Mouse (Mus musculus): ENCODE results near the gene Trim47. TPM values are rescaled to one million over a fixed set of nuclear protein-coding genes. Genes with fewer than 3 reads are reported as not detected.
A peak's percentile ranks its signal among the peaks of the same experiment; 100 is the strongest.

The Trim47 gene
- polyA plus RNA-seq, 2 experiments: 25.1 to 25.5 TPM

GRCm38 (mm10) chr11:116110131-116110530 lies 16.9 kb downstream of the Trim47 start:
- peak overlapping the region; percentile 46 for H3K27ac ChIP-seq (replicated peaks; ENCODE audit: low read depth, low read length)
- peaks cover 28% of the 10 kb centered on the region for H3K4me1 ChIP-seq (ENCODE audit: control insufficient read depth, insufficient read depth, low read length)
- no peaks in the 10 kb centered on the region for H3K36me3 ChIP-seq (ENCODE audit: control insufficient read depth, insufficient read depth, low read length)
- no peak for DNase-seq (ENCODE audit: low spot score)
- ATAC-seq (ENCODE audit: low FRiP score, low read depth): peak; percentile 51; the same call in 1 of the 2 replicates
- under 1% methylated on average over 21 of the region's 35 CpGs for WGBS
- H3K27me3 ChIP-seq (ENCODE audit: control insufficient read depth, insufficient read depth, low read length): peaks cover 48% of the 10 kb centered on the region
- peak overlapping the region; percentile 52 for H3K4me3 ChIP-seq (replicated peaks; ENCODE audit: low read length)
- no peaks in the 10 kb centered on the region for H3K9me3 ChIP-seq (ENCODE audit: control insufficient read depth, low read length)
- H3K4me2 ChIP-seq (replicated peaks; ENCODE audit: low read depth, low read length, severe bottlenecking): peak overlapping the region; percentile 69
- peak overlapping the region; percentile 61 for H3K9ac ChIP-seq (ENCODE audit: low read depth, low read length, severe bottlenecking)
- TF ChIP-seq POLR2A (IDR thresholded peaks at IDR 0.05; ENCODE audit: borderline replicate concordance, extremely low read depth, insufficient read depth, insufficient read length): no peak

DNA sequence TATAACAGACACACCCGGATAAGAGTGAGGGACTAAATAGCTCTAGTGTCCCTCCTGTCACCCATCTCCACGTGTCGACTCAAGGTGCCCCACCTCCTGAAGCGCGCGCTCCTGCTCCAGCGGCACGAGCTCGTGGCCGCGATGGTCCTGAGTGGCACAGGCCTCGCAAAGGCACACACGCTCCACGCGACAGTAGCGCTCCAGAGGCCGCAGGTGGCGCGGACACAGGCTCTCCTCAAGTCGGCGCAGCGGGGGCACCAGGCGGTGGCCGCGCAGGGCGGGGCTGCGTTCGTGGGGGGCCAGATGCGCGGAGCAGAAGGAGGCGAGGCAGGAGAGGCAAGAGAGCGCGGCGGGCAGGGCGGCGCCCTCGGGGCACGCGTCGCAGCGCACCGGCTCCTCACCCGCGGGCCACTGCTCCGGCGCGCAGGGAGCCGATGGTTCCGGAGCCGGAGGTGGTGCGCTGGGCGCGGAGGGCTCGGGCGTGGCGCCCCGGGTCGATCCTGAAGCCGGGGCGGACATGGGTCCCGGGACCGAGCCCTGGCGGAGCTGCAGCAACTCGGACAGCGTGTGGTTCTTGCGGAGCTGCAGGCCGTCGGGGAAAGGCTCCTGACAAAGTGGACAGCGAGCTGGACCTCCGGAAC lies 17.4 kb downstream of the Trim47 start:
- 3% methylated on average over 65 of the region's 70 CpGs for WGBS
- DNase-seq (ENCODE audit: low spot score) (no peak), ATAC-seq (ENCODE audit: low FRiP score, low read depth) (no peak)
- peak overlapping the region; percentile 46 for H3K27ac ChIP-seq (replicated peaks; ENCODE audit: low read depth, low read length)
- no peaks in the 10 kb centered on the region for H3K9me3 ChIP-seq (ENCODE audit: control insufficient read depth, low read length)
- peaks cover 48% of the 10 kb centered on the region for H3K27me3 ChIP-seq (ENCODE audit: control insufficient read depth, insufficient read depth, low read length)
- peak overlapping the region; percentile 69 for H3K4me2 ChIP-seq (replicated peaks; ENCODE audit: low read depth, low read length, severe bottlenecking)
- H3K9ac ChIP-seq (ENCODE audit: low read depth, low read length, severe bottlenecking): peak overlapping the region; percentile 61
- H3K4me1 ChIP-seq (ENCODE audit: control insufficient read depth, insufficient read depth, low read length): peaks cover 29% of the 10 kb centered on the region
- H3K36me3 ChIP-seq (ENCODE audit: control insufficient read depth, insufficient read depth, low read length): no peaks in the 10 kb centered on the region
- peak overlapping the region; percentile 52 for H3K4me3 ChIP-seq (replicated peaks; ENCODE audit: low read length)
- no peak for TF ChIP-seq POLR2A (IDR thresholded peaks at IDR 0.05; ENCODE audit: borderline replicate concordance, extremely low read depth, insufficient read depth, insufficient read length)

GRCm38 (mm10) chr11:116108464-116109137 lies 18.4 kb downstream of the Trim47 start:
- Histone ChIP-seq H3K4me3 (replicated peaks; ENCODE audit: low read length) (peak overlapping the region; percentile 52), H3K9me3 (ENCODE audit: control insufficient read depth, low read length) (no peaks in the 10 kb centered on the region), H3K27me3 (ENCODE audit: control insufficient read depth, insufficient read depth, low read length) (peaks cover 48% of the 10 kb centered on the region), H3K9ac (ENCODE audit: low read depth, low read length, severe bottlenecking) (peak overlapping the region; percentile 61), H3K27ac (replicated peaks; ENCODE audit: low read depth, low read length) (peak overlapping the region; percentile 15; the same call in 1 of the 2 replicates), H3K4me2 (replicated peaks; ENCODE audit: low read depth, low read length, severe bottlenecking) (peak overlapping the region; percentile 69), H3K36me3 (ENCODE audit: control insufficient read depth, insufficient read depth, low read length) (no peaks in the 10 kb centered on the region), H3K4me1 (ENCODE audit: control insufficient read depth, insufficient read depth, low read length) (peaks cover 39% of the 10 kb centered on the region)
- TF ChIP-seq POLR2A (IDR thresholded peaks at IDR 0.05; ENCODE audit: borderline replicate concordance, extremely low read depth, insufficient read depth, insufficient read length): no peak
- ATAC-seq (ENCODE audit: low FRiP score, low read depth) (no peak), DNase-seq (ENCODE audit: low spot score) (peak; percentile 39)
- WGBS: 10% methylated on average over 23 of the region's 23 CpGs

- WGBS: 13% methylated on average over 17 of the region's 19 CpGs
- ATAC-seq (ENCODE audit: low FRiP score, low read depth) (no peak), DNase-seq (ENCODE audit: low spot score) (no peak)
- Histone ChIP-seq H3K4me3 (replicated peaks; ENCODE audit: low read length) (peak overlapping the region; percentile 52), H3K9me3 (ENCODE audit: control insufficient read depth, low read length) (no peaks in the 10 kb centered on the region), H3K9ac (ENCODE audit: low read depth, low read length, severe bottlenecking) (peak overlapping the region; percentile 40; the same call in 1 of the 2 replicates), H3K4me1 (ENCODE audit: control insufficient read depth, insufficient read depth, low read length) (peaks cover 43% of the 10 kb centered on the region), H3K27ac (replicated peaks; ENCODE audit: low read depth, low read length) (no peak overlapping the region), H3K36me3 (ENCODE audit: control insufficient read depth, insufficient read depth, low read length) (no peaks in the 10 kb centered on the region), H3K27me3 (ENCODE audit: control insufficient read depth, insufficient read depth, low read length) (peaks cover 48% of the 10 kb centered on the region), H3K4me2 (replicated peaks; ENCODE audit: low read depth, low read length, severe bottlenecking) (peak overlapping the region; percentile 69)
- no peak for TF ChIP-seq POLR2A (IDR thresholded peaks at IDR 0.05; ENCODE audit: borderline replicate concordance, extremely low read depth, insufficient read depth, insufficient read length)
Measured at GRCm38 (mm10) chr11:116107777-116108285, 19.2 kb downstream of the Trim47 start.

- no peaks in the 10 kb centered on the region for H3K9me3 ChIP-seq (ENCODE audit: control insufficient read depth, low read length)
- no peak for DNase-seq (ENCODE audit: low spot score)
- peak overlapping the region; percentile 69 for H3K4me2 ChIP-seq (replicated peaks; ENCODE audit: low read depth, low read length, severe bottlenecking)
- H3K27me3 ChIP-seq (ENCODE audit: control insufficient read depth, insufficient read depth, low read length): peaks cover 48% of the 10 kb centered on the region
- peak overlapping the region; percentile 52 for H3K4me3 ChIP-seq (replicated peaks; ENCODE audit: low read length)
- 25% methylated on average over 13 of the region's 14 CpGs for WGBS
- H3K4me1 ChIP-seq (ENCODE audit: control insufficient read depth, insufficient read depth, low read length): peaks cover 47% of the 10 kb centered on the region
- ATAC-seq (ENCODE audit: low FRiP score, low read depth): no peak
- H3K36me3 ChIP-seq (ENCODE audit: control insufficient read depth, insufficient read depth, low read length): no peaks in the 10 kb centered on the region
- no peak for TF ChIP-seq POLR2A (IDR thresholded peaks at IDR 0.05; ENCODE audit: borderline replicate concordance, extremely low read depth, insufficient read depth, insufficient read length)
- H3K27ac ChIP-seq (replicated peaks; ENCODE audit: low read depth, low read length): no peak overlapping the region
- H3K9ac ChIP-seq (ENCODE audit: low read depth, low read length, severe bottlenecking): peak overlapping the region; percentile 40; the same call in 1 of the 2 replicates
Measured at GRCm38 (mm10) chr11:116106963-116107776, 19.8 kb downstream of the Trim47 start.

Data from limb, embryonic 14.5 days (tissue).